In the genomic region with DNA sequence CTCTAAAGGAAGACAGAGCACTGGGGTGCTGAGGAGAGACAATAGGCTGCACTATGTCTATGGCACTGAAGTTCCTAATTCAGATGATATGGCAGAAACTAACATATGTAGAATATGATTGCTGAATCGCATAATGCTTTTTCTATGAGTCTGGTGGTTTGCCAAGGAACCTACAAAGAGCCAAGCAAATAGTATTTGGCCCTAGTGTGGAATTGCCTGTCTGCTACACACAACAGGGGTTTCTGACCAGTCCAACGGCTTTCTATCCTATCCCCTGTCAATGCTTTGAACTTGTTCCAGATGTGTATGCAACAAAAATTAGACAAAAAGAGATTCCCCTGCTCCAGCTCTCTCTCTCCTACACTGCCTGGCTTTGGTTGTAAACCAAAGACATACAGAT, we compare ENCODE assay signal across 16 mouse cellular contexts.
A peak's percentile ranks its signal among the peaks of the same experiment; 100 is the strongest.
DNase-seq lines count a peak whose midpoint lies in the region; ATAC-seq and TF ChIP-seq lines count a peak whose summit lies in the region.
"Had no signal": no experiment of that assay in that cellular context is flagged by ENCODE, and none has a peak within 500 bp of the region (broad histone marks: within the 10 kb centered on the region; RNA-seq: fewer than 3 reads in every experiment).

No protein-coding gene starts in this region.

- H3K4me2 ChIP-seq in embryonic facial prominence, embryonic 12.5 days (replicated peaks) = no peak overlapping the region
- no peak overlapping the region for H3K4me2 ChIP-seq in hindbrain, embryonic 12.5 days (replicated peaks)
- H3K4me2 ChIP-seq: kidney, embryonic 15.5 days; liver, embryonic 12.5 days had no signal

- H3K27me3 ChIP-seq in embryonic facial prominence, embryonic 12.5 days = no peaks in the 10 kb centered on the region
- no peaks in the 10 kb centered on the region for H3K27me3 ChIP-seq in hindbrain, embryonic 12.5 days
- no peaks in the 10 kb centered on the region for H3K27me3 ChIP-seq in midbrain, embryonic 10.5 days (ENCODE audit: low read depth, poor library complexity, severe bottlenecking)
- no peaks in the 10 kb centered on the region for H3K27me3 ChIP-seq in heart, adult 2 months (ENCODE audit: control insufficient read depth, insufficient read depth, low read length)
- H3K27me3 ChIP-seq: kidney, embryonic 15.5 days; liver, embryonic 12.5 days had no signal

- no peaks in the 10 kb centered on the region for H3K79me2 ChIP-seq in heart, adult 2 months (replicated peaks; ENCODE audit: control insufficient read depth, insufficient read depth, low read length)

- no peak for TF ChIP-seq CTCF in brain, embryonic 14.5 days (IDR thresholded peaks at IDR 0.05; ENCODE audit: borderline replicate concordance, extremely low read depth, insufficient read depth, insufficient read length)
- TF ChIP-seq CTCF in heart, adult 2 months (IDR thresholded peaks at IDR 0.05) = no peak

- H3K9me3 ChIP-seq in embryonic facial prominence, embryonic 12.5 days = no peaks in the 10 kb centered on the region
- H3K9me3 ChIP-seq in hindbrain, embryonic 12.5 days (replicated peaks) = no peaks in the 10 kb centered on the region
- H3K9me3 ChIP-seq in midbrain, embryonic 10.5 days (replicated peaks) = no peaks in the 10 kb centered on the region
- H3K9me3 ChIP-seq: kidney, embryonic 15.5 days; liver, embryonic 12.5 days had no signal

- intact Hi-C loops in heart, adult 2 months (cut with DNase I) = no loop called here

- H3K9ac ChIP-seq in embryonic facial prominence, embryonic 12.5 days = no peak overlapping the region
- H3K9ac ChIP-seq in hindbrain, embryonic 12.5 days = no peak overlapping the region
- H3K9ac ChIP-seq in heart, adult 2 months (ENCODE audit: low read depth, low read length) = no peak overlapping the region
- H3K9ac ChIP-seq: kidney, embryonic 15.5 days; liver, embryonic 12.5 days had no signal

- no peak overlapping the region for H3K4me3 ChIP-seq in embryonic facial prominence, embryonic 12.5 days
- no peak overlapping the region for H3K4me3 ChIP-seq in hindbrain, embryonic 12.5 days
- H3K4me3 ChIP-seq in midbrain, embryonic 10.5 days = no peak overlapping the region
- no peak overlapping the region for H3K4me3 ChIP-seq in heart, adult 2 months
- H3K4me3 ChIP-seq: erythroblast, embryonic 14.5 days; kidney, embryonic 15.5 days; layer of hippocampus, adult 2 months; liver, embryonic 12.5 days; myocyte had no signal

- DNase-seq in brain, embryonic 14.5 days (ENCODE audit: low read depth) = peak; percentile 45
- DNase-seq in midbrain, embryonic 10.5 days (ENCODE audit: low spot score) = no peak
- no peak for DNase-seq in heart, adult 2 months
- no peak for DNase-seq in adrenal gland, postnatal 36 days
- no peak for DNase-seq in retina, embryonic 14.5 days (ENCODE audit: low spot score)
- no peak for DNase-seq in gastrocnemius, postnatal 10 days
- DNase-seq: cerebellum, postnatal 36 days; thymus, adult 18-20 months had no signal

- no peak for TF ChIP-seq POLR2A in brain, embryonic 14.5 days (IDR thresholded peaks at IDR 0.05; ENCODE audit: borderline replicate concordance, extremely low read depth, insufficient read depth, insufficient read length, poor library complexity, severe bottlenecking)
- TF ChIP-seq POLR2A in heart, adult 2 months (IDR thresholded peaks at IDR 0.05; ENCODE audit: insufficient read depth, low read depth, low read length) = no peak

- H3K27ac ChIP-seq in embryonic facial prominence, embryonic 12.5 days = peak overlapping the region; percentile 78
- H3K27ac ChIP-seq in hindbrain, embryonic 12.5 days = peak overlapping the region; percentile 55
- H3K27ac ChIP-seq in midbrain, embryonic 10.5 days (replicated peaks) = peak overlapping the region; percentile 55; the same call in 1 of the 2 replicates
- H3K27ac ChIP-seq in heart, adult 2 months = no peak overlapping the region
- H3K27ac ChIP-seq: kidney, embryonic 15.5 days; layer of hippocampus, adult 2 months; liver, embryonic 12.5 days; macrophage had no signal

- no peak for TF ChIP-seq EP300 in heart, adult 2 months (IDR thresholded peaks at IDR 0.05; ENCODE audit: insufficient read depth, low read depth, low read length)

- 52% methylated on average over 2 of the region's 2 CpGs for WGBS in embryonic facial prominence, embryonic 12.5 days
- WGBS in hindbrain, embryonic 12.5 days = 71% methylated on average over 2 of the region's 2 CpGs
- WGBS in midbrain, embryonic 10.5 days = 76% methylated on average over 2 of the region's 2 CpGs
- WGBS in heart, adult 2 months = 67% methylated on average over 2 of the region's 2 CpGs

- ATAC-seq in embryonic facial prominence, embryonic 12.5 days (ENCODE audit: insufficient number of reproducible peaks, insufficient read depth, low FRiP score, low TSS enrichment) = no peak
- no peak for ATAC-seq in hindbrain, embryonic 12.5 days (ENCODE audit: low FRiP score)
- ATAC-seq: liver, embryonic 12.5 days had no signal

- H3K36me3 ChIP-seq in embryonic facial prominence, embryonic 12.5 days = no peaks in the 10 kb centered on the region
- H3K36me3 ChIP-seq in hindbrain, embryonic 12.5 days = no peaks in the 10 kb centered on the region
- H3K36me3 ChIP-seq in midbrain, embryonic 10.5 days = no peaks in the 10 kb centered on the region
- no peaks in the 10 kb centered on the region for H3K36me3 ChIP-seq in heart, adult 2 months (ENCODE audit: control insufficient read depth, insufficient read depth, low read length)
- H3K36me3 ChIP-seq: kidney, embryonic 15.5 days; liver, embryonic 12.5 days had no signal

- H3K4me1 ChIP-seq in embryonic facial prominence, embryonic 12.5 days = peaks cover 14% of the 10 kb centered on the region
- peaks cover 11% of the 10 kb centered on the region; the same call in 1 of the 2 replicates for H3K4me1 ChIP-seq in hindbrain, embryonic 12.5 days
- H3K4me1 ChIP-seq in midbrain, embryonic 10.5 days = peaks cover 16% of the 10 kb centered on the region
- no peaks in the 10 kb centered on the region for H3K4me1 ChIP-seq in heart, adult 2 months (ENCODE audit: control insufficient read depth, insufficient read depth, low read length)
- H3K4me1 ChIP-seq: liver, embryonic 12.5 days had no signal
